Mouse (Mus musculus): ENCODE results near the gene Ikzf1.

DNA sequence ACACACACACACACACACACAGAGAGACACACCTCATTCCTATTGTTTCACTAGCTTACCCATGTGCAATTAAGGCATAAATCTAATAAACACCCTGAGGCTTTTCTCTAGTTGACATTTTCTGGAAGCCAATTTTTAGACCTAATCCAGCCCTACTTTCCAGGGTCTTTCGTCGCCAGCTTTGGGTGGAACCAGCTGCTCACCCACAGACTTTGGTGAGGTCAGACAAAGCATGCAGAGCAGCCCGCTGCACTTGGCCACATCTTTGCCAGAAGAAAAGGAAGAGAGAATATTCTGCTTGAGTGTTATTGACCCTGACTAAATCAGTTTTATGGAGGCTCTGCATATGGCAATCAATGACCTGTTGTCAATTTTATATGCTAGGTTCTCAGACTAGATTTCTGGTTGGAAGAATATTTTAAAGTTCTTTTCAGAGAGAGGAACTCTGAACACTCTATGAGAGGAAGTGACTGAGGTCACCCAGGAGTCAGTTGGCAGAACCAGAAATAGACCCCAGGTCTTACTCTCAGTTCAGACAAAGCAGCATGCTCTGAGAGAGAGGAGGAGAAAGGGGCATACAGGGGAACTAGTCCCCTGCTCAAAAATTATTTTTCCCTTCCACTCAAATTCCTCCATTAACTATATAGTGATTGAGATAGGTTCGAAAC, 17.4 kb upstream of the Ikzf1 start:
- no peak for TF ChIP-seq POLR2A (IDR thresholded peaks at IDR 0.05; ENCODE audit: borderline replicate concordance, extremely low read depth, insufficient read depth, insufficient read length, poor library complexity, severe bottlenecking)
- TF ChIP-seq CTCF (IDR thresholded peaks at IDR 0.05; ENCODE audit: borderline replicate concordance, extremely low read depth, insufficient read depth, insufficient read length): no peak
